Mouse (Mus musculus) myocyte (in vitro differentiated cells): ENCODE data around the gene Gemin4.

ENCODE experiments used
- CEBPB ChIP-seq: IDR thresholded peaks from 2 replicates; pipeline ENCODE4 v1.6.1; 2011; ENCODE audit warnings: mild to moderate bottlenecking, moderate library complexity; ENCODE audit not compliant: poor library complexity, insufficient read depth, severe bottlenecking
- E2F4 ChIP-seq: IDR thresholded peaks from one replicate; pipeline ENCODE4 v1.6.1; 2011; ENCODE audit warnings: mild to moderate bottlenecking, control low read depth, moderate library complexity; ENCODE audit not compliant: insufficient read depth
- MAX ChIP-seq: IDR thresholded peaks from one replicate; pipeline ENCODE4 v1.6.1; 2011; ENCODE audit warnings: low read depth, mild to moderate bottlenecking, control low read depth
- MYOD1 ChIP-seq, 3 experiments: IDR thresholded peaks; one replicate each; pipeline ENCODE4 v1.6.1; 2011; ENCODE audit warnings: control low read depth in 2 of 3, low read depth in 2 of 3, mild to moderate bottlenecking in 2 of 3, moderate library complexity in 1 of 3; ENCODE audit not compliant: insufficient read length in 2 of 3, control insufficient read depth in 1 of 3
- POLR2A ChIP-seq: IDR thresholded peaks from one replicate; pipeline ENCODE4 v1.6.1; 2011; ENCODE audit warnings: low read depth, mild to moderate bottlenecking, control low read depth, moderate library complexity; ENCODE audit not compliant: insufficient read length
- POLR2AphosphoS2 ChIP-seq: IDR thresholded peaks from one replicate; pipeline ENCODE4 v1.6.1; 2011; ENCODE audit warnings: low read depth, control low read depth; ENCODE audit not compliant: insufficient read length
- SRF ChIP-seq: IDR thresholded peaks from one replicate; pipeline ENCODE4 v1.6.1; 2011; ENCODE audit warnings: low read depth; ENCODE audit not compliant: control insufficient read depth, insufficient read length
- TCF3 ChIP-seq: IDR thresholded peaks from one replicate; pipeline ENCODE4 v1.6.1; 2011; ENCODE audit warnings: low read depth, control low read depth; ENCODE audit not compliant: insufficient read length
- USF1 ChIP-seq: IDR thresholded peaks from one replicate; pipeline ENCODE4 v1.6.1; 2011; ENCODE audit warnings: low read depth, mild to moderate bottlenecking, control low read depth, moderate library complexity

GRCm38 (mm10) chr11:76201761-76202674 is 15.4 kb downstream of the Gemin4 start:
- TF ChIP-seq POLR2A = peak; percentile 90
- TF ChIP-seq E2F4 = no peak
- no peak for TF ChIP-seq MYOD1 (IDR thresholded peaks at IDR 0.05; ENCODE audit: control insufficient read depth in 1 of 3, insufficient read length in 2 of 3, low read depth in 2 of 3)
- no peak for TF ChIP-seq TCF3
- TF ChIP-seq CEBPB = no peak
- peak; percentile 58 for TF ChIP-seq USF1
- peak; percentile 80 for TF ChIP-seq POLR2AphosphoS2
- no peak for TF ChIP-seq SRF
- no peak for TF ChIP-seq MAX
